Mouse (Mus musculus) hematopoietic stem cell, adult 5-6 weeks (primary cell): ENCODE data around the gene Erp29. TPM values are rescaled to one million over a fixed set of nuclear protein-coding genes. Genes with fewer than 3 reads are reported as not detected.

Experiments used
- ATAC-seq, 2 experiments: fragments of 125-278 bp in 1 of 2; replicated peaks in 1 of 2; 2 replicates each; pipeline ENCODE4 v1.8.0; 2016 to 2017; ENCODE audit warnings: inconsistent platforms in 2 of 2, mild to moderate bottlenecking in 2 of 2, moderate number of reproducible peaks in 2 of 2, low read depth in 1 of 2, moderate TSS enrichment in 1 of 2; ENCODE audit not compliant: low FRiP score in 2 of 2, poor library complexity in 2 of 2, severe bottlenecking in 2 of 2, insufficient read depth in 1 of 2, low TSS enrichment in 1 of 2
- total RNA-seq: library from RNA; stranded (forward); fragments of 172-1452, 232-1000 nt; gene quantifications from 2 replicates; pipeline ENCODE4 v1.2.3, GENCODE M21; 2017

Gene Erp29
- total RNA-seq, 1 experiment from 2014 or later = 511 TPM

DNA sequence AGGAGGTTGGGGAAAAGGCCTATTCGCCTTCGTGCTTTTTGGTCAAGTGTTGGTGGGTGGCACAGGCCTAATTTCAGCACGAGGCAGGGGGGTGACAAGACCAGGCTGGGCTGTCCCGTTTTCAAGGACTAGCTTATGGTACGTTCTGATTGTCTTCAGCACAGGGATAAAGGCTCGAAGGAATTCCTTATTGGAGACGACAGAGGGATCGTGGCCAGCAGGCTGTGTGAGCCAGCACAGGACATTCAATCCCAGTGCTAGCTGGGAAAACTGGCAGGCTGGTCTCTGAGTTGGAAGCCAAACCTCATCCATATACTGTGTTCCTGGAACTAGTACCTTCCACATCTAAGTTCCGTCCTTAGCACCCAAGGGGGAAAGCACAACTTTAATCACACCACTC lies 600 bp upstream of the Erp29 start:
- ATAC-seq = no peak

DNA sequence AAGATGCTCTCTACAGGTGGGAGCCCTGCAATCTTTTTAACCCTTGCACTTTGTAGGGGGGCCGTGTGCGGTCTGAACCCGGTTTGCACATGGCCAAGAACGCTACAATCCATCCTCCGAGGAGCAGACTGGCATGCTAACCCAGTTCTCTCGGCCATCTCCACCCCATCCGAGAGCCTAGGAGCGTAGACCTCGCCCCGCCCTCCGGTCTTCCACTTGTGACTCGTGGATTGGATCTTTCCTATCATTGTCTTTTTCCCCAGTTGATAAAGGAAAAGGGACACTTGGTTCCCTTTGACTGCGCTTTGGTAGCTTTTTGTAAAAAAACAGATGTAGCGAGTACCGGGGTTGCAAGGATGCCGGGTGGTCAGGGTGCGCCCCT lies 671 bp downstream of the Erp29 start, which contains the start of gene Tmem116:
Gene Tmem116 (plus strand): TSS at position 250 of the 382 bp plus-strand sequence.
- ATAC-seq = no peak; a peak in 1 of 4 replicates

DNA sequence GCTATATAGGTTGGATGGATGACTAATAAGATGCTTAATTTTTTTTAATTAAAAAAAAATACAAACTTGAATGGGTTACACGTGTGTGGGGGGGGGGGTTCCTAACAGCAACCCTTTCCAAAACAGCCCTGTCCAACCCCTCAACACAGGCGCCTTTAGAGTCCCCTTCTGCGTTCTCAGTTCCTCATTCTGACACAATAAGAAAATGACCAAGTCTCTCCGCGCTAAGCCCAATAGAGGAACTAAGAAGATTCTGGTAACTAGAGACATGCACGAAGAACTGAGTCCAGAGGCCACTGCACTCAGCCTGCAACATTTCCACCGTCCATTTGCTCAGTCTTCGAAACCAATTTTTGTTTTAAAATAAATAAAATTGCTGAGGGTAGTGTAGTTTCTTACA lies 1.1 kb downstream of the Erp29 start:
- peak; percentile 64 to 74 for ATAC-seq

DNA sequence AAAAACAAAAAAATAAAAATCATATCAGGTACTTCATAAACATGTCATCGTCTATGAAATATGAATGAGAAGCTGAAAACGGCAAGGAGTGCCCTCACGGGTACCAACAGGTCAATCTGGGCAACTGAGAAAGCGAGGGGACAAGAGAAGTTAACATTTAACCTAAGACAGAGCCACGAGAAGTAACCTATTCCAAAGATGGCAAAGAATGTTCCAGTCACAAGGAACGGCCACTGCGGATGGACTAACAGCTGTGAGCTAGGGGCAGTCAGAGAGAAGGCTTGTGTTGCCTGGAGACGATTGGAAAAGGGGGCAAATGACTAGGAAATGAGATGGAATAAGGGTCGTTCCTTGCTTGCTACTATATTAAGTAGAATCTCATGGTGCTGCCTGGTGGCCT lies 1.8 kb downstream of the Erp29 start:
- no peak for ATAC-seq

DNA sequence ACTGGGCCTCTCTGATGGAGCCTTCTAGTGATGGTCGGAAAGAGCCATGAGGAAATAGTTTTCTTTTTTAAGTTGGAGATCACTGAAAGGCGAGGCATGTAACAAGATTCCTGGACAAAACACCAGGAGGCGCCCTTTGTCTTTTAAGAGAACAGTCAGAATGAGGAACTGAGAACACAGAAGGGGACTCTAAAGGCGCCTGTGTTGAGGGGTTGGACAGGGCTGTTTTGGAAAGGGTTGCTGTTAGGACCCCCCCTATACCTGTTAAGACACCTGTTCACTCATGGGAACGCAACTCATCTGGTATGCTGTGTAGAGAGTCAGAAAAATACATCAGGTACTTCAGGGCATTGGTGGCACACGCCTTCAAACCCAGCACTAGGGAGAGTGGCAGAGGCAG lies 2.3 kb downstream of the Erp29 start:
- ATAC-seq = peak; percentile 9 to 24; a peak in 1 of 4 replicates

DNA sequence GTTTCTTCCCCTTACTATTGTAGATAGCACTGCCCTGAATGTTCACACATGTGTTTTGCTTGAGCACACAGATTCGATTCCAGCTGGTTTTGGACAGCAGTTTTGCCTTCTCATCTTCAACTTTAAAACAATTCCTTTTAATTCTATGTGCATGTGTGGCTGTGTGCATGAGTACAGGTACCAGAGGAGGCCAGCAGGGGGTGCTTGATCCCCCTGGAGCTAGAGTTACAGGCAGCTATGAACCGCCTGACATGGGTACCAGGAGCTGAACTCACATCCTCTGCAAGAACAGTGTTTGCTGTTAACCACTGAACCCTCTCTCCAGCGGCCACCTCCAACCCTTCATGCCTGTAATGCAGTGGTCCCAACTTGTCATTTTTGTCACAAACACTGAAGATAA lies 3.9 kb downstream of the Erp29 start:
- ATAC-seq = no peak

DNA sequence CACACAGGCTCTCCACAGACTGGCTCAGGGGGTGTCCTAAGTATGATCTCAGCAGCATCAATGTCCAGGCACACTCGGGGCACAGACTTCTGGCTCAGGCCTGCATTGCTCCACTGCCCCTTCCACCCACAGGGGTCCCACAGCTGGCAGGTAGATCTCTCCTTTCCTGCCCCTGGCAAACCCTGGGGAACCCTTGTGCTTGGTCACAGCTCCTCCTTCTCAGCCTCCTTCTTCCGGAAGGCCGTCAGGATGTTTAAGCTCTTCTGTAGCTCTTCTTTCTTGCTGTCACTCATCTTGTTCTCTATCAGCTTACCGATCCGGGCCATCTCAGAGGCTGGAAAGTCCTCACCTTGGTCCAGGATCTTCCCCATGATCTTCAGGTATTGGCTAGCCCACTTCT lies 7.4 kb downstream of the Erp29 start:
- ATAC-seq = no peak

DNA sequence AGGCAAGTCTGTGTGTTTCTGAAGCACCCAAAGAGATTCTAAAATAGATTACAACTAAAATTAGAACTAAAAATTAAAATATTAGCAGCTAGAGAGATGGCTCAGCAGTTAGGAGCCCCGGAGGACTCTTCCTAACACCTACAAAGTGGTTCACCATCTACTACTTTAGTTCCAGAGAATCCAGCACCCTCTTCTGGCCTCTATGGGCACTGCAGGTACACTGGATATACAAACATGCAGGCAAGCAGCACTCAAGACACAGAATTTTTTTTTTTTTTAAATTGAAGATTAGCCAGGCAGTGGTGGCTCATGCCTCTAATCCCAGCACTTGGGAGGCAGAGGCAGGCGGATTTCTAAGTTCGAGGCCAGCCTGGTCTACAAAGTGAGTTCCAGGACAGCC lies 8.8 kb downstream of the Erp29 start:
- peak in 1 of 2 experiments; percentile 49; a peak in 1 of 4 replicates for ATAC-seq

DNA sequence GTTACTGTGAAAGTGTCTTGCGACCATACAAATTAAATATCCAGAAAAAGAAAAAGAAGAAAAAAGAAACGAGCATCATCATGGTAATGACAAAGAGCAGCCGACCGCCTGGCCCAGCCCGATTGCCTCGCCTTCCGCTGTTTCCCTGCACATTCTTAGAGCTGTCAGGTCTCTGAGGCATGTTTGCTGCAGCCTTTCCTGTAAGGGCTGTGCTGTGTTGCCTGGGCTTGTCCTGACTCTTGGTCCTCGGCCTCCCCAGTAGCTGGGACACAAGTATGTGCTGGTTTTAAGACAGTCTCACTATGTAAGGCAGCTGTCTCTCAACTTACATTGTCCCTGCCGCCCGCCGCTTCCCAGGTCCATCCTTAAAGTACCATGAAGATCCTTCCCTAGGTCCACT lies 13.6 kb downstream of the Erp29 start:
- ATAC-seq = no peak

DNA sequence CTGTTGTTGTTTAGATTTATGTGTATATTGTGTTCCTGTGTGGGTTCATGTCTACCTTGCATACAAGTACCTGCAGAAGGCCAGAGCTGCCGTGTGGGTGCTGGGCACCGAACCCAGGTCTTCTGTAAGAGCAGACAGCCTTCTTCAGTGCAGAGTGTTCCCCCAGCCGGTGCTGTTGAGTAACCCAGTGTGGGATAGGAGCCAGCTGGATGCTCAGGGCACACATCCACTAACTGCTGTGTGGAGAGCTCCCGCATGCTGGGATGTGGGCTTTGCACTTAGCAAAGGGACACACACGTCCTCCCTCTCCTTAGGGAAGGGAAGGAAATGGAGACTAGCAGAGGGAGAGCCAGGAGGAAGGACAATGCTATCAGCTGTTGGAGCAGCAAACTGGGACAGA lies 14.2 kb downstream of the Erp29 start:
- ATAC-seq = no peak

DNA sequence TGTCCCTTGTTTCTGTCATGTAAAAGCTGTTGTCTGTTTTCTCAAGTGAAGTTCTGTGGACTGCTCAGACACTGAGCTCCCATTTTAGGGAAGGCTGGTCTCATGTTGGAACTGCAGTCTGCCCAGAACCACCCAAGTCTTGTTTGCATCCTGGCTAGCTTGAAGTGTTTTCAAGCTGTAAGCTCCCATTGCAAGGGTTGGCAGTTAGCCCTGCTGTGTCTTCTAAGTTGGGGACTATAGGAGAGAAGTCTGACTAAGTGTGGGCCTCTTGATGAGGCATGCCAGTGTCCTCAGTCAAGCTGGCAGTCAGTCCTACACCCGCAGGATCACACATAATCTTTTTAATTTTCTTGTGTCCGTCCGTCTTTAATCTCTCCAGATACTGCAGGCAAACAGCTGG lies 23.4 kb downstream of the Erp29 start:
- ATAC-seq = no peak

DNA sequence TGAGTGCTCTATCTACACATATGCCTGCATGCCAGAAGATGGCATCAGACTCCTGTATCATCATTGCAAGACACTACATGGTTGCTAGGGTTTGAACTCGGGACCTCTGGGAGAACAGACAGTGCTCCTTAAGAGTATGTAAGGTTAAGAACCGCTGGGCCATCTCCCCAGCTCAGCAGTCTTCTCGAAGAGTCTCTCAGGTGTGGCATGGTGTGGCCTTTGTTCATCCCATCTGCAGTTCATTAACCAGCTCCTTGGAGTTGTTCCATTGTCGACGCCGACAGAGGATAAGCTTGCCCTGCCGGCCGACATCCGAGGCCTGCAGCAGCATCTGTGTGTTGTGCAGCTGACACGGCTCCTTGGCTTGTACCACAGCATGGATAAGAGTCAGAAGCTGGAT lies 29.0 kb downstream of the Erp29 start:
- ATAC-seq = no peak

DNA sequence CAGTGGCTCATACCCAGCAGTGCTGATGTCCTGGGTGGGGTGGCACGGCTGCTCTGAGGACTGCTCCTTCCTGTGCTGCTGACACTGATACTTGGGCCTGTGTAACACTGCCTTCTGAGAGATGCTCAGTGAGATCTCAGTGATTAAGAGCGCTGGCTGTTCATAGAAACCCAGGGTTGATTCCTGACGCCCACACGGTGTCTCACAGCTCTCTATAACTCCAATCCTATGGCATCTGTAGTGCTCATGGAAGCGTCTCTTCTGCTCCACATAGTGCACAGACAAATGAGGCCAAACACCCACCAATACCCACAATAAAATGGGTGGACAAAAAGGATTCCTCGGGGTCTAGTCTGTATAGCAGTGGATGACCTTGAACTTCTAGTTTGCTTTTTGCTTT lies 29.5 kb downstream of the Erp29 start:
- ATAC-seq = no peak

DNA sequence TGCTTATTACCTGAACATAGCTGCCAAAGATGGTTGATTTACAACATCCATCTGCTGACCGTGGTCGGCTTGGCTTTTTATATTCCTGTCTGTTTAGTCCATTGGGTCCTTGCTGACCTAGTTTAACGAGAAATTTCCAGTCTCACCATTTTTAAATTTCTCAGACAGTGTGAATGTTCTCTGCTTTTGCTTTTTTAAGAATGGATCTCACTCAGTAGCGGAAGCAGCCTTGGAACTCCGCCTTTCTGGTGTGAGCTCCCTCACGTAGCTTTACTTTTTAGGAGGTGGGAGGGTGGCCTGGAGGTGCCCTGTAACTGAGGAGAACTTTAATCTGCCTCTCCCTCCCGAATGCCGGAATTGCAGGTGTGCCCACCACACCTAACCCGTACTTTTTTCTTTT lies 31.6 kb downstream of the Erp29 start:
- no peak for ATAC-seq

DNA sequence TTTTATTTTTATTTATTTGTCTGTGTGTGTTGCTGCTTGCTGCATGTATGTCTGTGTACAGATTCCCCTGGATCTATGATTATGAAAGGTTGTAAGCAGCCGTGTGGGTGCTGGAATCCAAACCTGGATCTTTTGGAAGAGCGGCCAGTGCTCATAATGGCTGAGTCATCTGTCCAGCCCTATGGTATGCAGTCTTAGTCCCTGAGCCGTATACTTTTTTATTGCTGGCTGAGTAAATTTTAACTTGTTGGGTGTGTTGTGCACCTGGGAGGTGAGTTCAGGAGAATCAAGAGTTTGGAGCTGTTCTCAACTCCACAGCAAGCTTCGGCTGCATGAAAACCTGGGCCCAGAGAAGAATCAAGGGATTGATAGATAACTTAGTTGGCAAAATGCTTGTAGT lies 41.3 kb downstream of the Erp29 start:
- no peak for ATAC-seq

DNA sequence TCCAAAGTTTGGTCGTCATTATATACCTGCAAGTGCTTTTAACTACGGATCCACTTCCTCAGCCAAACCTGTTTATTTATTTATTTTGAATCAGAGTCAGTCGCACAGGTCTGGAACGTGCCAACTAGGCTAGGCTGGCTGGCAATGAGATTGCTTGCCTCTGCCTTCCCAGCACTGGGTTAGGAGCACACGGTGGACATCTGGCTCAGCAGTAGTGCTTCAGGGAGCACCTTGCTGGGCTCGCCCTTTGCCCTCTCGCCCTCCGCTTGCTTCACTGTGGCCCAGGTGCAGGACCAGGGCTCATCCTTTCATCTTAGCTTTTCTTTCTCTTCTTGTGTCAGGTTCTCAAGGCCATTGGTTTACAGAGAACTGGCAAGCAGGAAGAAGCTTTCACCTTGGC lies 44.5 kb downstream of the Erp29 start:
- ATAC-seq = no peak

DNA sequence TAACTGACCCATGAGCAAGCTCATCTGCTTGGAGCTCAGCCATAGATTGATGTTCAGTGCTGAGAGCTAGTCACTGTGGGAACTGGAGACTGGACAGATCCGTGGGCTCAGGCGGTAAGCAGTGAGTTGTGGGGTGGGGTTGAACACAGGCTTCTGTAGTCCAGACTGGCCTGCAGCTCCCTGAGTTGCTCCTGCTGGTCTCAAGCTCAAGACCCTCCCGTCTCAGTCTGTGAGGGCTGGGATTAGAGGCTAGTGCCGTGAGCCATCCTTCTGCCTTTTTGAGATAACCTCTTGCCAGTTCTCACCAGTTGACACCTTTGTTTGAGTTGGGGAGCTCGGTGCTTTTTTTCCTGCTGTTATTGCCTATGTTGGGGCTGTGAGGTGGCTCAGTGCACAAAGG lies 51.5 kb downstream of the Erp29 start:
- no peak for ATAC-seq

DNA sequence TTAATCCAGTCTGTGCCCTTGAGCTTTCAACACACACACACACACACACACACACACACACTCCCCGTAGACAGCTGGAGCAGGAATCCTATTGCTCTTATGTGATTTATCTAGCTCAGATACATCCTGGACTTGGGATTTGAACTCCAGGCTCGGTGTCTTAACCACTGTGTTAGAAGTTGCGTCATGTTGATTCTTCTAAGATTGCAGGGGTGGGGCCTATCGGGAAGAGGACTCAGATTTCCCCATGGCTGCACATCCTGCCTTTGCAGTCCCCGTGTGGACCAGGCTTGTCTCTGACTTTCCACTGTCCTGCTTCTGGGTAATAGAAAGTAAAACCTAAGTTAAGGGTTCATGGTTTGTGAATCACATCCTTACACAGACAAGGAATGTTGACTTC lies 52.2 kb downstream of the Erp29 start:
- ATAC-seq = no peak

DNA sequence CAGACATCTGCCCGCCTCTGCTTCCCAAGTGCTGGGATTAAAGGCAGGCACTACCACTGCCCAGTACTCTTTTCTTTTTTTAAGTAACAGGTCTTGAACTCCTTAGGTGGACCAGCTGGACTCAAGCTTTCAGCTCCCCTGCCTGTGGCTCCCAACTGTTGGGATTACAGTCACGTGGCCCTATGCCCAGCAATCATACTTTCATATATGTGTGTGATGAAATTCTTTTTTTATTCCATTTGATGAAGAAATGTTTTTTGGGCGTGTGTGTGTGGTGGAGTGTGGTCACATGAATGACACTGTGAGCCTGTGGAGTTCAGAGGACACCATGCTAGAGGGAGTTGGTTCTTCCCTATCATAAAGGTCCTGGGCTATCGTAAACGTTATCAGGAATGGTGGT lies 52.8 kb downstream of the Erp29 start:
- ATAC-seq = no peak

DNA sequence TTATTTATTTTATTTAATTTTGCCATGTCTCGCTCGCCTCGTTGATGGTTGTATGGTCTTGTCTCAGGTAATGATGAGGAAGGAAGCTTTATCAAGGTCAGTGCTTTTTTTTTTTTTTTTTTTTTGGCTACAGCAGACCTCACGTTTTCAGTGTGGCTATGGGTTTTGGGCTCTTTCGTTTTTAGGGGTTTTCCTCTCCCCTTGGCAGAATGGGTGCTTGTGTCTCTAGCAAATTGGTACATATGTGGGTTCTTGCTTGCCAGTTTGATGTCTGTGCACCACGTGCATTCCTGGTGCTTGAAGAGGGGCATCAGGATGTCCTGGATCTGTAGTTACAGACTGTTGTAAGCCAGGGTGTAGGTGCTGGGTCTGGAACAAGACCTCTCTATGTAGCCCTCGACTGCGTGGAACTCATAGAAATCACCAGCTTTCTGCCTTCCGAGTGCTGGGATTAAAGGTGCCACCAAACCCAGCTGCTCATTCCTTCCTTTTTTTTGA lies 53.3 kb downstream of the Erp29 start:
- no peak for ATAC-seq
